Mouse (Mus musculus) ovary, adult 10 weeks (tissue): ENCODE results near the gene Ehbp1l1. TPM values are rescaled to one million over a fixed set of nuclear protein-coding genes. Genes with fewer than 3 reads are reported as not detected.

Experiments used
- polyA plus RNA-seq: library from polyadenylated mRNA; stranded (reverse); fragments of 350-450 nt; fragmentation: Illumina TruSeq; extraction: RNeasy Lipid Tissue Mini Kit (QIAGEN cat#74804); gene quantifications from one replicate; pipeline ENCODE4 v1.2.3, GENCODE M21; 2014

The Ehbp1l1 gene
- polyA plus RNA-seq = 2.2 TPM

GRCm38 (mm10) chr19:5725767-5726515 lies at the start of gene Ehbp1l1:
Gene Ehbp1l1, minus strand, starts transcription at chr19:5726317.

DNA sequence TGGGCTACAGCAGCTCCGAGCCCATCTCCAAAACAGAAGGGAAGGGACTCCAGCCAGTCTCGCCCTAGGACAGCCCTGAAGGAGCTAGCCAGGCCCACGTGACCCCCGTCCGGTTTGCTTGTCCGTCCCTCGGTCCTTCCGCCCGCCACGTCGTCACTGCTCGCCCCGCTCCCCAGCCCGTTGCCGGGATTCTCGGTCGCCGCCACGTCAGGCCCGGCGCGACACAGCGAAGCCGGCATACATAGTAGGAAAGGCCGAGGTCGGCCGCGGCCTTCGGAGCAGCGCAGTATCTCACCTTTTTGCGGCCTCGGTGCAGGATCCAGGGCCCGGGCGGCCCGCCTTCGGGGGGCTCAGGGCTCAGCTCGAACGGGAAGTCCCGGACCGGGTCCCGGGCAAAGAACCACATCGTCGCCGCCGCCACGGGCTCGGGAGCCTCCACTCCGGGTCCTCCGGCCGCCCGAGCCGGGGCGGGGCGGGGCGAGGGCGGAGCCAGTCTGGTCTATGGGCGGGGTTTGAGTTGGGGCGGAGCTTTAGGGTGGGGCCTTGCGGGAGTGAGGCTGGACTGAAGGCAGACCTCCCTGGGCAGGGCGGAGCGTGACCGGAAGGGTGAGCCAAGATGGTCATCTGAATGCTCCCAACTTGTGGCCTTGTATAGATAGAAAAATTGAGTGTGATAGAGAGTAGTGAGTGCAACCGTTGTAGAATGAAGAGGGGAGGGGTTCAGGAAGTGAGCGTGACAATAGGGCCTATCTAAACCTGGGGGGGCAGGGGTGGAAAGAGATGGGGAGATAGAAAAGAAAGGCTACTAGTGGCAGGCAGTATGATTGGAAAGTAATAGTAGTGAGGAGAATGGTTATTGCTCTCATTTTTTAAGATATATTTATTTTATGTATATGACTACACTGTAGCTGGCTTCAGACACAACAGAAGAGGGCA lies 45.1 kb upstream of the Ehbp1l1 start, which contains the start of gene Scyl1:
Gene Scyl1 (minus strand): TSS at position 495 of the 936 bp plus-strand sequence.

DNA sequence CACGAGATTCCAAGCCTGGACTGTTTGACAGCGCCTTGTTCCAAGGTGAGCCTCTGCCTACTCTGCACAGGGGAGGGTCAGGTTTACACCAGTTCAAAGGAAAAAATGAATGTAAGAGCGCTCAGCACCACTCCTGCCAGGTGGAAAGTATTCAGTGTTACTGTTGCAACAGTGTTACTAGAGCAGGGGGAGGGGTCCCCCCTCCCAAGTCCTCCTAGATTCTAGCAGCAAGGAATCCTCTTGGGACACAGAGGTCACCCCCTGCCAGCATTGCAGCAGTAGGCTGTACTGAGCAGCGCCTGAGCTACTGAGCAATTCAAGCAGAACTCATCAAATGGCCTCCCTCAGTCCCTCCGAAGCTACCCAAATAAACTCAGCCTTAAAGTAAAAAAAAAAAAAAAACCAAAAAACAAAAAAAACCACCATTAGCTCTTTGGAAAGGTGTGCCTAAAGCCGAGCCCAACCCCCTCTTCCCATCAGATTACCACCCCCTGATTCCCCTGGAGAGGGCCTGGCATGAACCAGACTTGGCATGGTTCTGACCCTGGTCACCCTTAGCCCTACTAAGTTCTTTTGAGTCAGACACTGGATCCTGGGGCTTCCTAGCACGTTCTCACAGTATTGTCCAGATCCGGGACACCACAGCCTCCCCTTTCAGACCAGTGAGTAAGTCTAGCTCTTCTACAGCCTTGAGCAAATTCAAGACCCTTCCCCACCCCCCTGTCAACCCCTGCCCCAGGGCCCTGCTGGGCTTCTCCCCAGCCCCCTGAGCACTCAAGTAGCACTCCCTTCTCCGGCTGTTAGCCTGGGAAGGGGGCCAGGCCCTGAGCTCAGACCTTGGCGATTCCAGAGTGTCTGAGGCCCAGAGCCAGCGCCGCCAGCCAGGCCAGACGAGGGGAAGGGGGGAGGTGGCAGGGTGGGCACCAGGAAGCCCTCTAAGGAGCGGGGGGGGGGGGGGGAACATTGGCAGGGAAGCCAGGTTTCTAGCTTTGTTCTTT lies 14.5 kb upstream of the Ehbp1l1 start, which contains the start of gene Ltbp3:
Gene Ltbp3 (plus strand): TSS at position 585 of the 998 bp plus-strand sequence.

GRCm38 (mm10) chr19:5729444-5729815 lies 3.3 kb upstream of the Ehbp1l1 start, which contains the start of gene Fam89b:
Gene Fam89b, minus strand, starts transcription at chr19:5729653.

GRCm38 (mm10) chr19:5704163-5704800 lies 21.8 kb downstream of the Ehbp1l1 start, which contains the start of gene Kcnk7:
Gene Kcnk7, plus strand, starts transcription at chr19:5704367.

DNA sequence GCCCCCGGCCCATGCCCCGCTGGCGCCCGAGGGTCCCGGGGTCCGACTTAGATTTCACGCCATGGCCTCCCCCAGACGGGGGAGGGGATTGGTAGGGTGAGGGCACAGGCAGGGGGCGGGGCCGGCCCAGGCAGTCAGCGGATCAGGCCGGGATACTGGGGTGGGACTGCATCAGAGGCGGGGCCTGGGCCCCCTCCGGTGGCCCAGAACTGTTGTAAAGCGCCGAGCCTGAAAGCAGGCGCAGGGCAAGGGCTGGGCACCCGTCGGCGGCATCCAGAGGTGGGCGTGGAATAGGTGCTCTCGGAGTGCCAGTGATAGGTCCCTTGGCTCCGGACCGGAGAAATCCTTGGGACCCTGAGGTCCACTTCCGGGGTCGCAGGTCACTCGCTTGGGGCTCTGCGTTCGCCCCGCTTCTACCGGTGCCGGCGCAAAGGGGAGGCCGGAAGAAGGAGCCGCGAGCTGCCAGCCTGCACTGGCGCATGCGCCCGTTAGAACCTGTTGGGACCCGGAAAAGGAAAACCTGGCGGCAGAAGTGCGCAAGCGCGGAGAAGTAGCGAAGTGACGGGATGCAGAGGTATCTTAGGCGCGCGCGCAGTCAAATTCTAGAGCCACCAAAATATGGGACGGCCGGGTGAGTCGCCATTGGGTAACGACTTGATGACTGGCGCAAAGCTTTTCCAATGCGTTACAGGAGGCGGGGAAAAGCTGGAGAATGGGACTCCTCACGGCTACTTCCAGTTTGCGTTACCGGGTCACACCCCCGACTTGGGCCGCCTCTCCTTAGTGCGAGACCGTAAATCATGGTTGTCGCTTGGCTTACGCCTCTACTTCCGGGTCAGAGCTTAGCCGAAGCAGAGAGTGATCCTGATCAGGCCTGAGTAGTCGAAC lies 37.7 kb downstream of the Ehbp1l1 start, which contains the start of the genes Map3k11 and Pcnx3:
Gene Map3k11 (plus strand): TSS at position 543 of the 888 bp plus-strand sequence.
Gene Pcnx3 (minus strand): TSS at position 709 of the 888 bp plus-strand sequence.

DNA sequence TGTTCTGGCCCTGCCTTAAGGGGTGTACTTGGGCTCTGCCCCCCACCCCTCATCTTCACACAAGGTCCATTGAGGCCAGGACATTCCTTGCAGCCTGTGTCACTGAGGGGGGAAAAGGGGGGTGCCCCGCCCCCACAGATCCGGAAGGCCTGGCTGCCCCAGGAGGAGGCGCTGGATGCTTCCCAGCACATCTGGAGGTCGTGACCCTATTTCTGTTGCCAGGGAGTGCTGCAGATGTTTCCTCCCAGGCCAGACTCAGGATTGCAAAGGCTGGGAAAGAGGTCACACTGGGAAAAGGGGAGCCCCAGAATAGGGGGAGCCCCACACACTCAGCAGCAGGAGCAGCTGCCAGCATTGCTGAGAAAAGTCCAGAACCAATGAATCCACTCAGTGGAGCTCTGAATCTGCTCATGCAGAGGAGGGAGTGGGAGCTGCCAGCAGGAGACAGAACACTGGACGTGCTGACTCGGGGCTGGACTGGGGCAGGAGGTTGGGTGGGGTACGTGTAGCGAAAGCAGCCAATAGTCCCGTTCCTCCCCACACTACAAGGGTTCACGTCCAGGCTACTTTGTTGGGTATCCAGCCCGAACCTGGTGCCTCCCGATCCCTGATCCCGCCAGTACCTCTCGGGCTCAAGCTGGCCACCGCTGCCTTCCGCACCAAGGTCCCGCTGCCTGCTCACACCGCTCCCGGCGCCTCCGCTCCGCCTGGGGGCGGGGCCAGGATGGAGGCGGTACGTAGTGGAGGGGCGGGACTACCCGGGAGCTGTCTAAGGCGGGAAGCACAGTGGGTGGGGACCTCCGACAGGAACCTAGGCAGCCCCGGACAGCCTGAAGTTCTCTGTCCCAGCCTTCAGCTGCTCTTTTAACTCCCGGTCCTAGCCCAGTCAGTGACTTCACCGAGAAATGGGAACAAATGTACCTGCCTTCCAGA lies 62.9 kb downstream of the Ehbp1l1 start, which contains the start of gene Sipa1:
Gene Sipa1 (minus strand): TSS at position 727 of the 933 bp plus-strand sequence.

Other genes with a start within 250 kb of the Ehbp1l1 start
- 1.6 TPM for gene Mus81, start 237.9 kb downstream of the Ehbp1l1 start, polyA plus RNA-seq
- gene Cfl1, start 235.9 kb downstream of the Ehbp1l1 start, polyA plus RNA-seq = 190 TPM
- gene 1700020D05Rik, start 222.5 kb downstream of the Ehbp1l1 start, polyA plus RNA-seq = not detected
- not detected for gene Snx32, start 215.8 kb downstream of the Ehbp1l1 start, polyA plus RNA-seq
- 0.20 TPM for gene Ovol1, start 165.7 kb downstream of the Ehbp1l1 start, polyA plus RNA-seq
- gene Ap5b1, start 158.3 kb downstream of the Ehbp1l1 start, polyA plus RNA-seq = not detected
- gene Rnaseh2c, start 124.4 kb downstream of the Ehbp1l1 start, polyA plus RNA-seq = 1.2 TPM
- gene Kat5, start 116.1 kb downstream of the Ehbp1l1 start, polyA plus RNA-seq = 31.8 TPM
- 1.3 TPM for gene Rela, start 88.8 kb downstream of the Ehbp1l1 start, polyA plus RNA-seq
- 2.2 TPM for gene Sipa1, start 62.6 kb downstream of the Ehbp1l1 start, polyA plus RNA-seq
- 1.5 TPM for gene Map3k11, start 37.6 kb downstream of the Ehbp1l1 start, polyA plus RNA-seq
- 0.29 TPM for gene Pcnx3, start 37.4 kb downstream of the Ehbp1l1 start, polyA plus RNA-seq
- not detected for gene Kcnk7, start 21.9 kb downstream of the Ehbp1l1 start, polyA plus RNA-seq
- not detected for gene Fam89b, start 3.3 kb upstream of the Ehbp1l1 start, polyA plus RNA-seq
- gene Ltbp3, start 14.6 kb upstream of the Ehbp1l1 start, polyA plus RNA-seq = 7.7 TPM
- 0.57 TPM for gene Scyl1, start 45.1 kb upstream of the Ehbp1l1 start, polyA plus RNA-seq
- 2.9 TPM for gene Frmd8, start 149.0 kb upstream of the Ehbp1l1 start, polyA plus RNA-seq
- gene Slc25a45, start 151.5 kb upstream of the Ehbp1l1 start, polyA plus RNA-seq = 0.31 TPM
- not detected for gene Tigd3, start 167.8 kb upstream of the Ehbp1l1 start, polyA plus RNA-seq
- 5.9 TPM for gene Dpf2, start 186.7 kb upstream of the Ehbp1l1 start, polyA plus RNA-seq
- gene Cdc42ep2, start 198.5 kb upstream of the Ehbp1l1 start, polyA plus RNA-seq = 1.4 TPM
- 4.3 TPM for gene Pola2, start 237.9 kb upstream of the Ehbp1l1 start, polyA plus RNA-seq